Mouse (Mus musculus) kidney, adult 2 months (tissue): ENCODE data around the gene Sh3bgrl3.

Experiments used
- CTCF ChIP-seq: fragments of 200-500 bp; conservative IDR thresholded peaks from 2 replicates; pipeline ENCODE4 v1.5.1; 2011; ENCODE audit warnings: low read depth, mild to moderate bottlenecking, control low read depth, low read length, moderate library complexity, mixed read lengths; ENCODE audit not compliant: insufficient read depth, insufficient read length
- POLR2A ChIP-seq: fragments of 200-500 bp; IDR thresholded peaks from one replicate; pipeline ENCODE4 v1.6.1; 2011; ENCODE audit warnings: low read depth, low read length, control low read depth

DNA sequence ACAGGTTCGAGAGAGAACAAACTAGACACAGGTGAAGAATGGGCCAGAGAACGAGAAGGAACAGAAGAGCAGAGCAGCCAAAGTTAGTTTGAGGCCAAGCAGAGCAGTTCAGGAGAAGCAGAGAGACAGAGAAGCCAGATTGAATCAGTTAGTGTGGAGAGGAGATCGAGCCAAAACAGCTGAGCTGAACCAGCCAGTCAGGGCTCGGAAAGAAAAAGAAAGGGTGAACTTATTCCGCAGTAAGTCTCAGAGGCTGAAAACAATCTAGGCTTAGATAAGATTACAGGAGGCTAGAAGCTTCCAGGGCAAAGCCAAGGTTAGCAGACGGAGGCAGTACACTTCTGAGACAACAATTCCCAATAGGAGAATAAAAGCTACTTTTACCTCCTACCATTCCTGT, 36.4 kb upstream of the Sh3bgrl3 start:
- TF ChIP-seq CTCF (no peak), POLR2A (no peak)
